Mouse (Mus musculus) MEL (cell line): ENCODE measurements around the gene Smc1b. TPM values are rescaled to one million over a fixed set of nuclear protein-coding genes. Genes with fewer than 3 reads are reported as not detected.
A peak's percentile ranks its signal among the peaks of the same experiment; 100 is the strongest.

Experiments
- DNase-seq: peaks from one replicate; pipeline ENCODE4 v3.0.0; 2011; ENCODE audit warnings: low read depth, low spot score
- H3K27ac ChIP-seq: 2 replicates; pipeline ENCODE4 v1.5.1; 2012; ENCODE audit warnings: low read depth, mild to moderate bottlenecking, control low read depth, low read length, moderate library complexity; ENCODE audit not compliant: control insufficient read depth
- H3K27me3 ChIP-seq, 2 experiments: fragments of 150-350 bp in 1 of 2; sonication (generic) in 1 of 2; 2 replicates each; pipeline ENCODE4 v1.6.1; 2012; ENCODE audit warnings: low read length in 2 of 2, mild to moderate bottlenecking in 2 of 2, improper control_type of control experiment in 1 of 2, moderate library complexity in 1 of 2; ENCODE audit not compliant: insufficient read depth in 2 of 2, control insufficient read depth in 1 of 2
- H3K36me3 ChIP-seq, 2 experiments: 2 replicates each; pipeline ENCODE4 v1.6.1; 2012 to 2014; ENCODE audit warnings: low read length in 2 of 2, improper control_type of control experiment in 1 of 2, inconsistent platforms in 1 of 2, mild to moderate bottlenecking in 1 of 2; ENCODE audit not compliant: insufficient read depth in 2 of 2, control insufficient read depth in 1 of 2
- H3K4me1 ChIP-seq, 2 experiments: fragments of 150-350 bp in 1 of 2; sonication (generic) in 1 of 2; 2 replicates each; pipeline ENCODE4 v1.6.1; 2012; ENCODE audit warnings: low read length in 2 of 2, improper control_type of control experiment in 1 of 2, mild to moderate bottlenecking in 1 of 2; ENCODE audit not compliant: insufficient read depth in 2 of 2, control insufficient read depth in 1 of 2
- H3K4me3 ChIP-seq, 2 experiments: fragments of 150-350 bp in 1 of 2; sonication (generic) in 1 of 2; 2 replicates each; pipeline ENCODE4 v1.5.1; 2012; ENCODE audit warnings: low read depth in 2 of 2, low read length in 2 of 2, mild to moderate bottlenecking in 2 of 2, moderate library complexity in 2 of 2, control low read depth in 1 of 2, improper control_type of control experiment in 1 of 2; ENCODE audit not compliant: control insufficient read depth in 1 of 2, insufficient read depth in 1 of 2
- H3K79me2 ChIP-seq: 2 replicates; pipeline ENCODE4 v1.6.1; 2012; ENCODE audit warnings: mild to moderate bottlenecking, low read length, moderate library complexity; ENCODE audit not compliant: control insufficient read depth, poor library complexity, insufficient read depth
- H3K9ac ChIP-seq: 2 replicates; pipeline ENCODE4 v1.6.1; 2012; ENCODE audit warnings: low read depth, mild to moderate bottlenecking, control low read depth, low read length, moderate library complexity; ENCODE audit not compliant: control insufficient read depth, poor library complexity, severe bottlenecking
- H3K9me3 ChIP-seq: fragments of 150-350 bp; sonication (generic); replicated peaks from 2 replicates; pipeline ENCODE4 v1.6.1; 2012; ENCODE audit warnings: mild to moderate bottlenecking, low read length, improper control_type of control experiment, moderate library complexity; ENCODE audit not compliant: insufficient read depth
- BHLHE40 ChIP-seq: IDR thresholded peaks from 2 replicates; pipeline ENCODE4 v1.6.1; 2012; ENCODE audit warnings: low read depth, mild to moderate bottlenecking, inconsistent platforms, low read length, improper control_type of control experiment, borderline replicate concordance
- CHD2 ChIP-seq: IDR thresholded peaks from 2 replicates; pipeline ENCODE4 v1.6.1; 2011; ENCODE audit warnings: low read length, improper control_type of control experiment
- CTCF ChIP-seq, 3 experiments: IDR thresholded peaks in 2 of 3; conservative IDR thresholded peaks in 1 of 3; 2 replicates each; pipeline ENCODE4 v1.5.1; 2011 to 2012; ENCODE audit warnings: low read length in 3 of 3, low read depth in 2 of 3, mild to moderate bottlenecking in 2 of 3, improper control_type of control experiment in 1 of 3, inconsistent platforms in 1 of 3, mixed read lengths in 1 of 3, moderate library complexity in 1 of 3; ENCODE audit not compliant: control insufficient read depth in 1 of 3, insufficient read depth in 1 of 3, poor library complexity in 1 of 3, severe bottlenecking in 1 of 3
- E2F4 ChIP-seq: IDR thresholded peaks from 2 replicates; pipeline ENCODE4 v1.6.1; 2011; ENCODE audit warnings: low read depth, low read length, improper control_type of control experiment, borderline replicate concordance
- ELF1 ChIP-seq: IDR thresholded peaks from 2 replicates; pipeline ENCODE4 v1.6.1; 2014; ENCODE audit warnings: low read depth, mild to moderate bottlenecking, inconsistent platforms, low read length, improper control_type of control experiment, moderate library complexity
- GABPA ChIP-seq: IDR thresholded peaks from 2 replicates; pipeline ENCODE4 v1.6.1; 2012; ENCODE audit warnings: low read depth, mild to moderate bottlenecking, inconsistent platforms, low read length, improper control_type of control experiment, moderate library complexity
- MAFK ChIP-seq: IDR thresholded peaks from 2 replicates; pipeline ENCODE4 v1.6.1; 2011; ENCODE audit warnings: low read depth, mild to moderate bottlenecking, low read length, improper control_type of control experiment, borderline replicate concordance
- MAX ChIP-seq: IDR thresholded peaks from 2 replicates; pipeline ENCODE4 v1.6.1; 2011; ENCODE audit warnings: low read length, improper control_type of control experiment
- MAZ ChIP-seq: IDR thresholded peaks from 2 replicates; pipeline ENCODE4 v1.6.1; 2012; ENCODE audit warnings: low read depth, mild to moderate bottlenecking, inconsistent platforms, low read length, improper control_type of control experiment
- MEF2A ChIP-seq: IDR thresholded peaks from 2 replicates; pipeline ENCODE4 v1.6.1; 2014; ENCODE audit warnings: low read depth, mild to moderate bottlenecking, inconsistent platforms, low read length, improper control_type of control experiment; ENCODE audit not compliant: poor library complexity, insufficient replicate concordance, severe bottlenecking; ENCODE audit errors: extremely low read depth
- MXI1 ChIP-seq: IDR thresholded peaks from 2 replicates; pipeline ENCODE4 v1.6.1; 2011; ENCODE audit warnings: mild to moderate bottlenecking, low read depth, low read length, improper control_type of control experiment
- MYB ChIP-seq: IDR thresholded peaks from 2 replicates; pipeline ENCODE4 v1.6.1; 2011; ENCODE audit warnings: mild to moderate bottlenecking, low read depth, low read length, improper control_type of control experiment
- MYC ChIP-seq: IDR thresholded peaks from 2 replicates; pipeline ENCODE4 v1.6.1; 2011; ENCODE audit warnings: low read depth, mild to moderate bottlenecking, low read length, improper control_type of control experiment, moderate library complexity
- POLR2A ChIP-seq, 2 experiments: IDR thresholded peaks; 2 replicates each; pipeline ENCODE4 v1.6.1; 2011 to 2012; ENCODE audit warnings: low read length in 2 of 2, mild to moderate bottlenecking in 2 of 2, control low read depth in 1 of 2, improper control_type of control experiment in 1 of 2, low read depth in 1 of 2, moderate library complexity in 1 of 2; ENCODE audit not compliant: control insufficient read depth in 1 of 2, insufficient read depth in 1 of 2, poor library complexity in 1 of 2
- POLR2AphosphoS2 ChIP-seq: IDR thresholded peaks from 2 replicates; pipeline ENCODE4 v1.6.1; 2011; ENCODE audit warnings: low read length, improper control_type of control experiment
- POLR2AphosphoS5 ChIP-seq: IDR thresholded peaks from 2 replicates; pipeline ENCODE4 v1.6.1; 2012; ENCODE audit warnings: low read depth, borderline replicate concordance, mild to moderate bottlenecking, inconsistent platforms, low read length, moderate library complexity, mixed read lengths
- RCOR1 ChIP-seq: IDR thresholded peaks from 2 replicates; pipeline ENCODE4 v1.6.1; 2012; ENCODE audit warnings: low read depth, mild to moderate bottlenecking, inconsistent platforms, low read length, improper control_type of control experiment
- SMC3 ChIP-seq: IDR thresholded peaks from 2 replicates; pipeline ENCODE4 v1.6.1; 2011; ENCODE audit warnings: low read depth, low read length, improper control_type of control experiment
- UBTF ChIP-seq: IDR thresholded peaks from 2 replicates; pipeline ENCODE4 v1.6.1; 2012; ENCODE audit warnings: low read depth, mild to moderate bottlenecking, inconsistent platforms, low read length, improper control_type of control experiment, moderate library complexity, borderline replicate concordance; ENCODE audit not compliant: insufficient read depth
- USF2 ChIP-seq, 2 experiments: IDR thresholded peaks; 2 replicates each; pipeline ENCODE4 v1.6.1; 2011 to 2012; ENCODE audit warnings: improper control_type of control experiment in 2 of 2, low read length in 2 of 2, borderline replicate concordance in 1 of 2, inconsistent platforms in 1 of 2, low read depth in 1 of 2, mild to moderate bottlenecking in 1 of 2; ENCODE audit not compliant: insufficient read depth in 1 of 2
- ZC3H11A ChIP-seq: IDR thresholded peaks from 2 replicates; pipeline ENCODE4 v1.6.1; 2012; ENCODE audit warnings: low read depth, mild to moderate bottlenecking, inconsistent platforms, low read length, improper control_type of control experiment
- ZKSCAN1 ChIP-seq: IDR thresholded peaks from 2 replicates; pipeline ENCODE4 v1.6.1; 2012; ENCODE audit warnings: low read depth, mild to moderate bottlenecking, inconsistent platforms, low read length, improper control_type of control experiment, moderate library complexity
- ZMIZ1 ChIP-seq: IDR thresholded peaks from 2 replicates; pipeline ENCODE4 v1.6.1; 2012; ENCODE audit warnings: low read depth, mild to moderate bottlenecking, inconsistent platforms, low read length, improper control_type of control experiment, moderate library complexity
- ZNF384 ChIP-seq: IDR thresholded peaks from 2 replicates; pipeline ENCODE4 v1.6.1; 2012; ENCODE audit warnings: low read depth, mild to moderate bottlenecking, inconsistent platforms, low read length, improper control_type of control experiment
- polyA plus RNA-seq, 2 experiments: library from polyadenylated mRNA; stranded (reverse) in 1 of 2; unstranded in 1 of 2; fragments of >175 nt in 1 of 2; fragments of >200 nt in 1 of 2; gene quantifications; 2 replicates each; pipeline versions ENCODE4 v1.2.1 to v1.2.4; 2012; ENCODE audit warnings: low replicate concordance in 2 of 2, low read depth in 1 of 2; ENCODE audit not compliant: insufficient read length in 2 of 2, insufficient read depth in 1 of 2, missing spikeins in 1 of 2
- total RNA-seq: library from RNA; depleted of rRNA; stranded (reverse); fragments of 300-350 nt; gene quantifications from 2 replicates; pipeline ENCODE4 v1.2.3, GENCODE M21; 2012

Smc1b gene
- total and polyA plus RNA-seq, 3 experiments = not detected

DNA sequence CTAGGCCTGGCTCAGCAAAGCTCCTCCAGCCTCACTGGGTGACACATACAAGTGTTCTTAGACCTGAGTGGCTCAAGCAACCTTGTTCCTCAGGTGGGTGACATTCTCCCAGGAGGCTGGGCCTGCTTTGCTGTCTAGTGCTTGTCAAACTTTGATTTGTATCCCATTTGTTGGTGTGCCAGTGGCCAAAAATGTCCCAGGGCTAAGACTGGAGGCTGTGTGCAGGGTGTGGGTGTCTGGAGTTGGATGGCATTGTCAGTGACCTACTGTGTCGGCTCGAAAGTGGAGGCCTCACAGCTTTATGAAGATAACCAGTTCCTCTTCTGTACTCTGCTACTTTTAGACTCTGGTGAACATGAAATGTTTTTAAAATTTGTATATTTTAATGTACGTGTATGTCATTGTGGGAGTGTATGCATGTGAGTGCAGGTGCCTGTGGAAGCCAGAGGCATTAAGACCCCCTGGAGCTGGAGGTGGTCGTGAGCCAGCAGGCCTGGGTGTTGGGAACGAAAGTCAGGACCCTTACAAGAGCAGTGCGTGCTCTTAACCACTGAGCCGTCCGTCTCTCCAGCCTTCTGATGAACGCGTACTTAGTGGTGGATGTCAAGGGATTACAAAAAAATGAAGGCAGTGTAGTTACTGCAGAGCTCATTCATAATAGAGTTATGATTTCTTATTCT lies 90.1 kb downstream of the Smc1b start:
- Histone ChIP-seq H3K9ac (no peak overlapping the region), H3K4me3 (no peak overlapping the region), H3K27me3 (no peaks in the 10 kb centered on the region), H3K36me3 (peaks cover 0 to 11% of the 10 kb centered on the region in 2 experiments; a peak in 2 of 4 replicates), H3K27ac (no peak overlapping the region), H3K9me3 (no peaks in the 10 kb centered on the region), H3K4me1 (peaks cover 0 to 13% of the 10 kb centered on the region in 2 experiments; a peak in 2 of 4 replicates), H3K79me2 (peaks cover 8% of the 10 kb centered on the region; the same call in 1 of the 2 replicates)
- no peak for TF ChIP-seq ZMIZ1
- TF ChIP-seq ZNF384 = no peak
- no peak for TF ChIP-seq CHD2
- no peak for TF ChIP-seq POLR2AphosphoS2
- TF ChIP-seq RCOR1 = no peak
- no peak for TF ChIP-seq MAZ
- TF ChIP-seq MXI1 = no peak
- no peak for TF ChIP-seq POLR2A (IDR thresholded peaks at IDR 0.05; ENCODE audit: control insufficient read depth in 1 of 2, insufficient read depth in 1 of 2, low read depth in 1 of 2, low read length in 2 of 2, poor library complexity in 1 of 2)
- no peak for TF ChIP-seq ELF1
- no peak for TF ChIP-seq MAX
- TF ChIP-seq MYC = no peak
- no peak for TF ChIP-seq USF2 (IDR thresholded peaks at IDR 0.05; ENCODE audit: borderline replicate concordance in 1 of 2, insufficient read depth in 1 of 2, low read depth in 1 of 2, low read length in 2 of 2)
- TF ChIP-seq BHLHE40 = no peak
- TF ChIP-seq CTCF (IDR thresholded peaks at IDR 0.05 in 2 of 3, conservative IDR thresholded peaks at IDR 0.05 in 1 of 3; ENCODE audit: control insufficient read depth in 1 of 3, insufficient read depth in 1 of 3, low read depth in 2 of 3, low read length in 3 of 3, poor library complexity in 1 of 3, severe bottlenecking in 1 of 3) = no peak
- DNase-seq = no peak

DNA sequence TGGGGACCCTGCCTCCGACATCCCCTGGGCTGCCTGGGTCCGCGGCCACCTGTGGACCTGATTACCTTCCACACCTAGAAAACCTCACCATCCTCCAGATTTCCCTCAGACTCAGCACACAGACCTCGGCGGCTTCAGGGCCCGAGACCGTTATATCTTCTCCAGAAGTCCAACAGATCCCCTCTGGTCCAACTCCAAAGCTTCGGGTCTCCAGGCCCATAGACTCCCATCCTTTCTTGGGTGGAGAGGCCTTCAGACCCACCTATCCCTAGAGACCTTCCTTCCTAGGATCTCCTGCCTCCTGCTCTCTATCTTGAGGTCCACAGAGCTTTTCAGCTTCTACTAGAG lies 94.4 kb downstream of the Smc1b start:
- no peaks in the 10 kb centered on the region for H3K9me3 ChIP-seq
- DNase-seq = peak; percentile 28
- peaks cover 8% of the 10 kb centered on the region; the same call in 1 of the 2 replicates for H3K79me2 ChIP-seq
- no peak for TF ChIP-seq E2F4
- TF ChIP-seq SMC3 = no peak
- TF ChIP-seq POLR2AphosphoS5 = no peak
- TF ChIP-seq MEF2A = no peak
- TF ChIP-seq ZNF384 = no peak
- no peak for TF ChIP-seq ZC3H11A
- no peak for TF ChIP-seq GABPA
- no peak for TF ChIP-seq USF2 (IDR thresholded peaks at IDR 0.05; ENCODE audit: borderline replicate concordance in 1 of 2, insufficient read depth in 1 of 2, low read depth in 1 of 2, low read length in 2 of 2)
- no peak for TF ChIP-seq ELF1
- TF ChIP-seq MAFK = no peak
- TF ChIP-seq MXI1 = no peak
- TF ChIP-seq ZKSCAN1 = no peak
- no peak for TF ChIP-seq UBTF
- no peak for TF ChIP-seq MYB
- TF ChIP-seq, all 39 proteins: peak for 0
- H3K27me3 ChIP-seq = no peaks in the 10 kb centered on the region
- peak overlapping the region; percentile 86 for H3K9ac ChIP-seq
- H3K27ac ChIP-seq = no peak overlapping the region
- peaks cover 0 to 20% of the 10 kb centered on the region in 2 experiments; a peak in 2 of 4 replicates for H3K4me1 ChIP-seq
- peak overlapping the region; percentile 94 for H3K4me3 ChIP-seq
- peaks cover 0 to 14% of the 10 kb centered on the region in 2 experiments; a peak in 2 of 4 replicates for H3K36me3 ChIP-seq
